Mouse (Mus musculus) embryonic facial prominence, embryonic 10.5 days (tissue): ENCODE measurements at regions not wholly inside any gene's neighbourhood (a gene's known extent, or its start where the extent isn't known, plus 50 kb on each side); places are given as distances from the start of the nearest gene placed in this dataset.
A peak's percentile ranks its signal among the peaks of the same experiment; 100 is the strongest.

Experiments used
- DNase-seq: peaks from one replicate; pipeline ENCODE4 v3.0.0-alpha.2; 2017; ENCODE audit warnings: low spot score
- H3K27ac ChIP-seq: fragments of 300-500 bp; sonication (generic); replicated peaks from 2 replicates; pipeline ENCODE4 v1.5.1; 2016; ENCODE audit warnings: mild to moderate bottlenecking
- H3K27me3 ChIP-seq: fragments of 300-500 bp; sonication (generic); replicated peaks from 2 replicates; pipeline ENCODE4 v1.6.1; 2016; ENCODE audit warnings: low read depth, mild to moderate bottlenecking; ENCODE audit not compliant: poor library complexity, severe bottlenecking
- H3K36me3 ChIP-seq: fragments of 300-500 bp; sonication (generic); replicated peaks from 2 replicates; pipeline ENCODE4 v1.6.1; 2016; ENCODE audit warnings: mild to moderate bottlenecking, moderate library complexity
- H3K4me1 ChIP-seq: fragments of 300-500 bp; sonication (generic); 2 replicates; pipeline ENCODE4 v1.6.1; 2016
- H3K4me3 ChIP-seq: fragments of 300-500 bp; sonication (generic); 2 replicates; pipeline ENCODE4 v1.5.1; 2016; ENCODE audit warnings: mild to moderate bottlenecking, moderate library complexity
- H3K9me3 ChIP-seq: fragments of 300-500 bp; sonication (generic); 2 replicates; pipeline ENCODE4 v1.6.1; 2016; ENCODE audit warnings: mild to moderate bottlenecking
- WGBS: fragments of 180-500 bp; shearing (Covaris S2); methylation state at CpG from one replicate; pipeline ENCODE4 v1.1.7; 2016; 5-methylcytosine and 5-hydroxymethylcytosine counted together

DNA sequence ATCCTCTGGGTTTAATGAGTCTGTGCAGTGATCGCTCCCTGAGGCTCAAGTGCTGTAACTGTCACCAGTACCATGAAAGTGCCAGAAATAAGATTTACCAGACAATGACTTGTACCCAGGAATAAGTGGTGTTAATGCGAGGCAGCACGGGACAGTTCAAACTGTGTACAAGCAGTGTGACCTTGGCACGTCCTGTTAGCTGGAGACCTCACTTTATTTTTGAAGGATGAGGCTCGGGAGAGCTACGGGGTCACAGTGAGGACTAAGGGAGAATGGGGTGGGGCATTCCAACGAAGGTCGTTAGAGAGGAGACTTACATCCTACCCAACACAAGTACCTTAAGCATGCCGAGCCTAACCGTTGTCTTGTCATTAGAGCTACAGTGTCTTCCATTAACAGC, 362.2 kb upstream of the Gm10131 start:
- Histone ChIP-seq H3K36me3 (no peaks in the 10 kb centered on the region), H3K27me3 (no peaks in the 10 kb centered on the region), H3K27ac (no peak overlapping the region), H3K4me3 (no peak overlapping the region), H3K9me3 (no peaks in the 10 kb centered on the region), H3K4me1 (peaks cover 40% of the 10 kb centered on the region)
- WGBS, result 75% methylated on average over 10 of the region's 10 CpGs
- DNase-seq, result no peak

DNA sequence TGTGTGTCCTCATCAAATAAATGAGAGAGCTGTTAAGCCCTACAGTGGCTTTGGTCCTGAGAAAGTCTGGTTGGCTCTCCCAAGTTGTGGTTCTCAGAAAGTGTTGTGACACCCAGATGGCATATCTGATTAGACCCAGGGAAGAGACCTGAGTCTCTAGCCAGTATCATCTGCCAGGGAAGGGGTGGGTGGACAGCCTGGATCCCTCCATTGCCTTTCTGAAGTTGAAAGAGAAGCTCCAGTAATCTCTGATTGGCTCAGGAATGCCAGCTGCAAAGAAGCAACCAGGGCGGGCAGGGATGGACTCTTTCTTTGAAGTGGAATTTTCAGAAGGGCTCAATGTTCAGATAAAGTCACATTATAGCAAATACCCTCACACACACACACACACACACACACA, 361.8 kb upstream of the Gm10131 start:
- Histone ChIP-seq H3K9me3 (no peaks in the 10 kb centered on the region), H3K27ac (peak overlapping the region; percentile 10; the same call in 1 of the 2 replicates), H3K4me3 (no peak overlapping the region), H3K36me3 (no peaks in the 10 kb centered on the region), H3K27me3 (no peaks in the 10 kb centered on the region), H3K4me1 (peaks cover 40% of the 10 kb centered on the region)
- 76% methylated on average over 1 of the region's 1 CpGs for WGBS
- DNase-seq, result no peak

DNA sequence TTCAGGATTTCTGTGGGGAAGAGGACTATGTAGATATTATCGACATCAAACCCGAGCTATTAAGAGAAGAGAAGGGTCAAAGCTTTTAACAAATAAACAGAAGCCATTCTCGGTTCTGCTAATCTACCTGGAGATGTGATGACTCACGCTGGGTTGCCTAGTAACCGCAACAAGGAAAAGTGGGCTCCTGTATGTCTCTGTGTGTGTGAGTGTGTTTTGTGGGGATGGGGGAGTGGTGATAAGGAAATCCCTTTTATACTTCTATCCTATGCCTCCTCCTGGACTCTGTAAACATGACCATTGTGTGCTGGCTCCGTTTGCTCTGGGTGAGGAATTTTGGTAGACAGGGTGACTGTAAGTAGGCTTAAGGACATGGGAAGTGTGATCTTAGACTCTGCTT, 361.3 kb upstream of the Gm10131 start:
- DNase-seq, result peak; percentile 29
- peak overlapping the region; percentile 10; the same call in 1 of the 2 replicates for H3K27ac ChIP-seq
- WGBS, result 33% methylated on average over 6 of the region's 6 CpGs
- H3K9me3 ChIP-seq, result no peaks in the 10 kb centered on the region
- H3K36me3 ChIP-seq, result no peaks in the 10 kb centered on the region
- H3K4me3 ChIP-seq, result 0 out of 2 replicates have a peak overlapping the region, but pooled peaks have one; percentile 6
- H3K4me1 ChIP-seq, result peaks cover 40% of the 10 kb centered on the region
- no peaks in the 10 kb centered on the region for H3K27me3 ChIP-seq

DNA sequence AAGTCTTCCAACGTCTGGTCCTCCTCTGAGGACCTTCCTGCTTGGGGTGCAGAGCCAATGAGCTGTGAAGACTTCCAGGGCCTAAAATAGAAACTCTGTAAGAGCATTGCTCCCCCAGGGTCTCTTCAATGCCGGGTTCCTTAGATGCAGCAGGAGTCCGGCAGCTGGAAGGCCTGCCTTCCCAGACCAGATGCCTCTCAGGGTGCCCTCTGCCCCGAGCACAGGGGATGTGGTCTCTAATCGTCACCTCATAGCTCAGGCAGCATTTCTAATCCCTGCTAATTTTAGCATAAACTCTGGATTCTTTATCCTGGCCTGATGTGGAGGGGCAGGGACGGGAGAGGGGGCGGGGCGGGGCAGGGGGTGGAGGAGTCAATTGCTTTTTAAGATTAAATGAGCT, 360.9 kb upstream of the Gm10131 start:
- Histone ChIP-seq H3K27me3 (no peaks in the 10 kb centered on the region), H3K4me1 (peaks cover 40% of the 10 kb centered on the region), H3K4me3 (0 out of 2 replicates have a peak overlapping the region, but pooled peaks have one; percentile 6), H3K36me3 (no peaks in the 10 kb centered on the region), H3K9me3 (no peaks in the 10 kb centered on the region), H3K27ac (no peak overlapping the region; the same call in 1 of the 2 replicates)
- 26% methylated on average over 8 of the region's 8 CpGs for WGBS
- DNase-seq, result peak; percentile 22

DNA sequence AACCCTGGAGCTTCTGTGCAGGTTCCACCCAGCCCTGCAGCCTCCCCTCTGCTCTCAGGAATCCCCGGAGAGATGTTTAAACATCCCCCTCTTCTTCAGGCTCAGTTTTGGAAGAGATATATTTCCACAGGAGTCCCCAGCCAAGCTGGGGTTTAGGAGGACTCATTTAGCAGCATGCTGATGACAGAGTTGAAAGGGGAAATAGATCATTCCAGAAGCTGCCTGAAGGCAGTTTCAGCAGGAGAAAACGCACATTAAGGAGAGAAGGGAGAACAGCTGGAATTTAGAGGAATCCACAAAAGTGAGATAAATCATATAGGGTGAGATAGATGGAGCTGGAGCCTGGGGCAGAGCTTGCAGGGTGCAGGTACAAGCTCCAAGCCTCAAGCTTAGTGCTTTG, 357.6 kb upstream of the Gm10131 start:
- Histone ChIP-seq H3K27ac (no peak overlapping the region), H3K4me3 (no peak overlapping the region), H3K9me3 (peaks cover 9% of the 10 kb centered on the region; the same call in 1 of the 2 replicates), H3K36me3 (no peaks in the 10 kb centered on the region), H3K27me3 (no peaks in the 10 kb centered on the region), H3K4me1 (peaks cover 40% of the 10 kb centered on the region)
- DNase-seq, result no peak
- WGBS, result 74% methylated on average over 2 of the region's 2 CpGs

DNA sequence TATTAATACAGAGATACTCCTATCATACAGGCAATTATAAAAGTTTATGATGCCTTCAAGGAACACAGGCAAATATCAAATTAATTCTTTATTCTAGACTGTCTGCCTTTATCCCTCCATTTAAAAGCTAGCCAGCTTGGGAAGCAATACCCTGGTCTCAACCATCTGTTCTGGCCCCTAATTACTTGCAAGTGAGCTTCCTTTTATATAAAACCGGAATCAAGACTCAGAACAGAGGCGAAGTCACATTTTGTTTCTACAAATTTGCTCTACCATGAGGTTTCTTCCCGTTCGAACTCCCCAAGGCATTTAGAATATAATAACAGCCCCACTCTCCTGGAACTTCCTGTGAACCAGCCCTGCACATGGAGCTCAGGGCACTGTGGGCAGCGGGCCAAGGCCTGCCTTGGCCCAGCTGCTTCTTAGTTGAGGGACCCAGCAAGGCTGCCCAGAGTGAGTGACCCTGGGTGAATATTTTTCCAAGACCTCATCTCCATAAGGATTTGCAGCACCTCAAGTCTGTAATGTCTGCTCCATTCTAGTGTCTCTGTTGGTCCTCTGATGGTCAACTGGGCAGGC, 355.3 kb upstream of the Gm10131 start:
- Histone ChIP-seq H3K27me3 (no peaks in the 10 kb centered on the region), H3K27ac (no peak overlapping the region), H3K36me3 (no peaks in the 10 kb centered on the region), H3K9me3 (peaks cover 11% of the 10 kb centered on the region; the same call in 1 of the 2 replicates), H3K4me1 (peaks cover 21% of the 10 kb centered on the region), H3K4me3 (no peak overlapping the region)
- WGBS, result 84% methylated on average over 5 of the region's 5 CpGs
- no peak for DNase-seq

DNA sequence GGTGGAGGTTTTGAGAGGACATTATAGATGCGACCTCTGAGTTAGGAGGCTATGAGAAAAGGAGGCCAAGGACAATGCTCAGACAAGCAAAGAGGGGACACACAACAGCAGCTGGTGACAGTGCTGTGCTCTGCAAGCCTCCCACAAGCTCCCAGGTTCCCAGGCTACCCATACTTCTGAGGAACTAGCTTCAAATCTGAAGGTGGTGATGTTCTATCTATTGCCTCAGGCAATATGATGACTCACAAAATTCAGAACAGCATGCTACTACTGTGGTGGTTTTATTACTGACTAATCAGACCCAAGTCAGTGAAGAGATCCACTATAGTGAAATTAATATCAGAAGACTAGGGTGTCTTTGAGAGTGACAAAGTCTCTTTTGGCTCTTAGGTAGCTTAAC, 353.9 kb upstream of the Gm10131 start:
- no peak for DNase-seq
- Histone ChIP-seq H3K4me3 (no peak overlapping the region), H3K36me3 (no peaks in the 10 kb centered on the region), H3K4me1 (peaks cover 15% of the 10 kb centered on the region), H3K9me3 (peaks cover 16% of the 10 kb centered on the region; the same call in 1 of the 2 replicates), H3K27ac (no peak overlapping the region), H3K27me3 (no peaks in the 10 kb centered on the region)
- 94% methylated on average over 1 of the region's 1 CpGs for WGBS

DNA sequence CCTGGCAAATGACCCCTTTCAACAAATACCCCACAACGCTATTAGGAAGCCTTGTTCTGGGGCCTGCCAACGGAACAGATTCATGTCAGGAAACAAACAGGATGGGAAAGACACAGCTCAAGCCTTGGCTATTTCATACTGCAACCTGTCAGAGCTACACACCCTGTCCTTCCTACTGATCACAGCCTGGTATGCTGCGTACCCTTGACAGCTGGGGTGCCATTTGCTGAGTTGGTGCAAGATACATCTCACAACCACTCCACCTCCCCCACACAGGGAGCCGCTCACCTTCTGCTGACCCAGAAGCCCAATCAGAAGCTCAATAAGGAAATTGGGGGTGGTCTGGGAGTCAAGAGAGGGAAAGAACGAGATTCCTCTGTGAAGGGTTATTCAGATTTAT, 350.7 kb upstream of the Gm10131 start:
- Histone ChIP-seq H3K9me3 (peaks cover 16% of the 10 kb centered on the region; the same call in 1 of the 2 replicates), H3K27me3 (no peaks in the 10 kb centered on the region), H3K4me1 (peaks cover 8% of the 10 kb centered on the region; the same call in 1 of the 2 replicates), H3K36me3 (no peaks in the 10 kb centered on the region), H3K4me3 (no peak overlapping the region), H3K27ac (no peak overlapping the region)
- WGBS, result 82% methylated on average over 5 of the region's 5 CpGs
- DNase-seq, result no peak

DNA sequence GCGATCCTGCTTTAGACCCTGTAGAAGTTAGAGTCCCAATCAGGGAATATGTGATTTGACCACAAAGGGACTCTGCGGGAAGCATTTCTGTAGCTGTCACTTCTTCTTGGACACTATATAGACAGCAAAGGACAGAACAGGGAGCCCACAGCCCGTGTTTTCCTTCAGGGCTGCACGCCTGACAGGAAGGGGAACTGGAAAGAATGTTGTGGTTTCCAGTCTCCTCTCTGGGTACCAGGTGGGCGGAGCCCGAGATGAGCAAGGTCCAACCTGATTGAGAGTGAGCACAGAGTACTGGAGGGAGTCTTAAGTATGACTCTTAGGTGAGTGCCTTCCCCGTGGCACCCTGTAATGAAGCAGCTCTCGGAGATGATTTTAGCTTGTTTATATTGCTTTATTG, 346.8 kb upstream of the Gm10131 start:
- Histone ChIP-seq H3K27me3 (no peaks in the 10 kb centered on the region), H3K4me3 (no peak overlapping the region), H3K27ac (no peak overlapping the region), H3K4me1 (peaks cover 18% of the 10 kb centered on the region; the same call in 1 of the 2 replicates), H3K36me3 (no peaks in the 10 kb centered on the region), H3K9me3 (peaks cover 5% of the 10 kb centered on the region; the same call in 1 of the 2 replicates)
- 89% methylated on average over 8 of the region's 8 CpGs for WGBS
- DNase-seq, result no peak

DNA sequence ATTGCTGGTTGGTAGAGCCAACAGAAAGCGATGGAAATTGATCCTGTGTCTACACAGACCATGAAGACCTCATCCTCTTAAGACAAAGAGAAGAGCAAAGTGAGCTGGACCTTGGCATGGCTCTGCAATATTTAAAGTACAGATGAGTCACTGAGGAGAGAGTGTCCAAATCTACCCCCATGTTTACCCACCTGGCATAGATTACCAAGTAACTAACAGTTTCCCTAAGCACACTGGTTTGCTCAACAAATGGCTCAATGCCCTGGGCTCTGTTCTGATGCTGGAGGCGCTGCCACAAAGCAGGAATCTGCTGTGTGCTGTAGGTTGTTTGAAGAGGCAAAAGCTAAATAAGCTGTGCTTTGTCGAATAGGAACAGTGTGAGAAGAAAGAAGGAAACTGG, 345.0 kb upstream of the Gm10131 start:
- H3K27ac ChIP-seq, result no peak overlapping the region
- peaks cover 9% of the 10 kb centered on the region; the same call in 1 of the 2 replicates for H3K9me3 ChIP-seq
- no peak overlapping the region for H3K4me3 ChIP-seq
- no peak for DNase-seq
- H3K4me1 ChIP-seq, result peaks cover 24% of the 10 kb centered on the region
- 0 out of 2 replicates have a peak, but pooled peaks cover 3% of the 10 kb centered on the region for H3K36me3 ChIP-seq
- H3K27me3 ChIP-seq, result no peaks in the 10 kb centered on the region
- WGBS, result 59% methylated on average over 3 of the region's 3 CpGs

DNA sequence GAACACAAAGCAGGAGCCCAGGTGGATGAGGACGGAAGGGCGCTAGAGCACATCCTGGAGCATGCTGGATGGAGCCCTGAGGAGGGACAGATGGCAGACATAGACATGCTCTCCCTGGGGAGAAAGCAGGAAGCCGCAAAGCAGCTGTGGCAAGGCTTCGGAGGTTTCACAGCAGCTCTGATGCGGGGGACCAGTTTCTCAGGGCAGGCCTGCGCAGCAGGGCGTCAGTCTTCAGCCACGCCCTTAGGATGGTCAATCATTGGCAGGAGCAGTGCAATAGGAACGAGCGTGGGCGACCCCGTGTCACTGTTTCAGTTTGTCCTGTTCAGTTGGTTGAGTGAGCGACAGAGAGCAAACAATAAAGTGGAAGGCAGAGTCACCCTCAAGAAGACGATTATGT, 343.8 kb upstream of the Gm10131 start:
- no peak for DNase-seq
- WGBS, result 82% methylated on average over 14 of the region's 14 CpGs
- H3K27ac ChIP-seq, result no peak overlapping the region; the same call in 1 of the 2 replicates
- H3K4me1 ChIP-seq, result peaks cover 35% of the 10 kb centered on the region
- H3K27me3 ChIP-seq, result no peaks in the 10 kb centered on the region
- H3K9me3 ChIP-seq, result peaks cover 4% of the 10 kb centered on the region; the same call in 1 of the 2 replicates
- H3K4me3 ChIP-seq, result no peak overlapping the region
- H3K36me3 ChIP-seq, result 0 out of 2 replicates have a peak, but pooled peaks cover 3% of the 10 kb centered on the region

DNA sequence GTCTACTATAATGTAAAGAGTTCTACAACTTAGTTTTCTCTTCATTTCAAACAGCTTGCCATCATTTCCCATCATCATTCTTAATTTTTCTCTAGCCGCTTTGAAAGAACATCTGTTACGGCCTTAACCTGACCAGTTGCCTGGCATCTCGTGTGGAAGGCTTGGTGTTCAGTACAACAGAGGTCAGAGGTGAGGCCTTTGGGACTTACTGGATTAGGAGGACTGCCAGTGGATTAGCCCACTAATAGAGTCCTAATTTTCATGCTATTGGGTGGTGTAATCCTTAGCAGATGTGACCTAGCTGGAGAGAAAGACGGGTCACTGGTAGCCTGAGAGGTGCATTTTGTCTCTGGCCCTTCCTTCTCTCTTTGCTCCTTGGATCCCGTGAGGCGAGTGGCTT, 341.3 kb upstream of the Gm10131 start:
- Histone ChIP-seq H3K27me3 (no peaks in the 10 kb centered on the region), H3K4me1 (peaks cover 51% of the 10 kb centered on the region), H3K27ac (no peak overlapping the region), H3K4me3 (no peak overlapping the region), H3K36me3 (0 out of 2 replicates have a peak, but pooled peaks cover 3% of the 10 kb centered on the region), H3K9me3 (peaks cover 4% of the 10 kb centered on the region; the same call in 1 of the 2 replicates)
- WGBS, result 49% methylated on average over 6 of the region's 6 CpGs
- DNase-seq, result peak; percentile 49
